Mouse (Mus musculus) thymus, postnatal 0 days (tissue): ENCODE data around the gene Rhd. TPM values are rescaled to one million over a fixed set of nuclear protein-coding genes. Genes with fewer than 3 reads are reported as not detected.
"Not testable (repeated sequence)": the region's sequence is repeated elsewhere in the genome, so short reads cannot be mapped to it uniquely, and the experiment has no call there.

Experiments
- DNase-seq: peaks from one replicate; pipeline ENCODE4 v3.0.0-alpha.2; 2015; ENCODE audit warnings: low spot score
- polyA plus RNA-seq: library from polyadenylated mRNA; unstranded; fragments of >200 nt; fragmentation: Nextera tagmentation; extraction: Ambion mirVana; gene quantifications from 2 replicates; pipeline ENCODE4 v1.2.1, GENCODE M21; 2015

Rhd gene
- polyA plus RNA-seq, 1 experiment from 2014 or later: 0.34 TPM

- DNase-seq: no peak
Observed at GRCm38 (mm10) chr4:134901126-134901525, 36.8 kb downstream of the Rhd start.

DNA sequence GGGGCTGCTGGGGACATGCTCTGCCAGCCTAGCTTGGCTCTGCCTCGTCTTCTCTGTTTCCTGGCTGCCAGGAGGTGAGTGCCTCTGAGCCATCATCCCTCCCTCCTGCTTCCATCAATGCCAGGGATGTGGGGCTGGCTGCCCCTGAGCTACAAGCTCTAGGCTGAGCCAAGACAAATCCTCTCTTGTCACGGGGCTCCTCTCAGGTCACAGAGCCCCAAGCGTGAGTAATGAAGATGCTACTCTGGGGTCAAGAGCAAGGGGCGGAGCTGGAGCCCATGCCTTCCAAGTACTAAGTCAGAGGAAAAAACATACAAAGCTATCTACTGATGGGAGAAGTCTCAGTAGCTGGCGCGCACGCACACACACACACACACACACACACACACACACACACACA lies 38.7 kb downstream of the Rhd start:
- no peak for DNase-seq

GRCm38 (mm10) chr4:134911406-134911805 lies 47.1 kb downstream of the Rhd start:
- DNase-seq: not testable (repeated sequence)

- peak; percentile 81 for DNase-seq
Observed at GRCm38 (mm10) chr4:134913413-134913812, 49.1 kb downstream of the Rhd start.

GRCm38 (mm10) chr4:134914122-134914863 lies 50.0 kb downstream of the Rhd start:
- no peak for DNase-seq

- peak; percentile 97 for DNase-seq
Observed at GRCm38 (mm10) chr4:134914864-134915209, 50.5 kb downstream of the Rhd start, which contains the start of gene Tmem50a. Tmem50a (minus strand) TSS chr4:134915024.

DNA sequence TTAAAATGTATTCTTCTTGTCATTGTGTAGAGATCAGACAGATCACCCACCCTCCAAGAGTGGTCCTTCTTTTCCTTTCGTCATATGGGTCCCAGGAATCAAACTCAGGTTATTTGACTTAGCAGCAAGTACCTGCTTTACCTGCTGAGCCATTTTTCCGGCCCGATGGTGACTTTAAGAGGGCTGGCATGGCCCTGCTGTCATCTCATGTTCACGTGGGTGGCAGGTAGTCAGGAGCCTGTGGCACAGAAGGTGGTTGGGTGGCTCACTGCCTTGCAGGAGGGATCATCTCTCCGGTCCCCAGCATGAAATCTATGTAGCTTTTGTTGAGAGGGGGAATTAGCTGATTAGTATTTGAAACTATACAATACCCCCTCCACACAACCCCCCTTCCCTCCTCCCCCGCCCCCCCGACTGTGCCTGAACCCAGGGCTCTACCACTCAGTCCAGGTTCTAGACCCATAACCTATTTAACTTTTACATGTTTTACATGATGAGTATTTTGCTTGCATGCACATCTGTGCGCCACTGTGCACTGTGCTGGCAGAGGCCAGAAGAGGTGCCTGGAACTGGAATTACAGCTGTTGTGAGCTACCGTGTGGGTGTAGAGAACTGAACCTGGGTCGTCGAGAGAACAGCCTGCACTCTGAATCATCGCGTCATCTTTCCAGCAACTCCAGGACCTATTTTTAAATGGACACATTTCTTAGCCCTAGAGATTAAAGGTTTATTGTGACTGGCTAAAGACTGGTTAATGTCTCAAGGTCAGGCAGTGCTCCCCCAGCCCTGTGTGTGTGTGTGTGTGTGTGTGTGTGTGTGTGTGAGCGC lies 51.1 kb downstream of the Rhd start:
- no peak for DNase-seq

DNA sequence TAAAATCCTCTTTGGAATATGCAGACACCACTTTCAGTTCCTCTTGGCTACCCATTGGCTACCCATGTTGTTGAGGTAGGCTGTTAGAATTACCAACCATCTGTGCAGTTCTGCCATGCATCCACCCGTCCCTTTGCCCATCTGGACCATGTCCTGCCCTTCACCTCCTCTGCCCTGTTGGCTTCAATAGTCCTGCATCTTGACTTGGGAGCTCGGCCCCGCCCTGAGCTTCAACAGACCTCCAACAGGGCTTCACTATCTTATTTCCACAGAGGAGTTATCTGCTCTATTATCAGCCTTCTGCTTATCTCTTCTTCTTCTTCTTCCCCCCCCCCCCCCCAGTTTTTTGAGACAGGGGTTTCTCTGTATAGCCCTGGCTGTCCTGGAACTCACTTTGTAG lies 52.9 kb downstream of the Rhd start:
- no peak for DNase-seq

DNA sequence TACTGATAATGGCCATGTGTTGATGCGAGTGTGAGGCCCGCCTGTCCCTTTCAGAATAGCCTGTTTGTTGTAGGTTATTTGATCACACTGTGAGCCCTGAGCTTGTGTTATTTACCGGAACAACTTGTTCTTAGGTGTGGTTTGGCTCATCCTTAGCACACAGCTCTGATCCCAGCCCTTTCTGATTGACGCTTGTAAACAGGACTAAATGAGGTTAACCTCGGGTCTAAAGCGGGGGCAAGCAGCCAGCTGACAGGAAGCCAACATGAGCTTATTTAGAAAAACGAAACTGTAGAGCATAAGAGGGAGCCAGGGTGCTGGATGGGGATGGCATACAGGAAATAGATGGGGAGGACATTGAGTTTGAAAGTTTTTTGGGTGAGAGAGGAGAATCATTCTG lies 54.0 kb downstream of the Rhd start:
- peak; percentile 92 for DNase-seq

GRCm38 (mm10) chr4:134919733-134920540 lies 55.6 kb downstream of the Rhd start:
- DNase-seq: peak; percentile 84

DNA sequence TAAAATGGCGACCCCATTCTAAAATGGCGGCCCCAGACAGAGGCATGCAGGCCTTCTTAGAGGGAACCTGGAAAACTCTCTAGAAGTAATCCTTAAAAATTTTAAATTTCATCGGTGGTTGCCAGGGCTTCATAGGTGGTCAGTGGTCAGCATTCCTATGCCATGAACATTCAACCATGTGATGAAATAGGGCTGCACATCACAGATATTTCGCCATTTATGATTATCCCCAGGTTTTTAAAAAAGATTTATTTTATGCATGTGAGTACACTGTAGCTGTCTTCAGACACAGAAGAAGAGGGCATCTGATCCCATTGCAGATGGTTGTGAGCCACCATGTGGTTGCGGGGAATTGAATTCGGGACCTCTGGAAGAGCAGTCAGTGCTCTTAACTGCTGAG lies 56.3 kb downstream of the Rhd start:
- no peak for DNase-seq

GRCm38 (mm10) chr4:134921703-134922102 lies 57.4 kb downstream of the Rhd start:
- no peak for DNase-seq

DNA sequence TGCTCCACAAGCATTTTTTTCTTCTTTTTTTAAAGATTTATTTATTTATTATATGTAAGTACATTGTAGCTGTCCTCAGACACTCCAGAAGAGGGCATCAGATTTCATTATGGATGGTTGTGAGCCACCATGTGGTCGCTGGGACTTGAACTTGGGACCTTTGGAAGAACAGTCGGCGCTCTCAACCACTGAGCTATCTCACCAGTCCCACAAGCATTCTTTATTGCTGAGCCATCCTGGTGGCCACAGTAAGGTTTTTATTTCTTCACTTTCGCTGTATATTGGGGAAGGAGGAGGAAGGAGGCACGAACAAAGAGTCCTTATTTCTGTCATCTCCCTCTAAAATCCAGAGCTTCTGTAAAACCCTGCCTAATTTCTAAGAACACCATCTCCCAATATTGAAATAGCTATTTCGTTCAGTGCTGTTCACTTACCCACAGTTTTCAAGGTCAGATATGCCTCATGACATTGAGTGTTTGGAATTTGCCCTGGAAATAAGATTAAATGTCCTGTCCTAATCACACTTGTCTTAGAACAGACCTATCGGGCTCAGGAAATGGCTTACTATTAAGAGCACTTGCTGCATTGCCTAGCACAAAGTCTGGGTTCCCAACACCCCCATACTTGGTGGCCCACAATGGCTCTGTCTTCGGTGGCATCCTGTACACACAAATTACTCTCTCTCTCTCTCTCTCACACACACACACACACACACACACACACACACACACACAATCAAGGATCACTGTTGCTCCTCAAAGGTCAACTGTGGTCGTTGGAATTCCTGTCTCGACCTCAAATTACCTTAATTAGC lies 58.0 kb downstream of the Rhd start:
- no peak for DNase-seq

GRCm38 (mm10) chr4:134922925-134923244 lies 58.5 kb downstream of the Rhd start:
- peak; percentile 64 for DNase-seq

DNA sequence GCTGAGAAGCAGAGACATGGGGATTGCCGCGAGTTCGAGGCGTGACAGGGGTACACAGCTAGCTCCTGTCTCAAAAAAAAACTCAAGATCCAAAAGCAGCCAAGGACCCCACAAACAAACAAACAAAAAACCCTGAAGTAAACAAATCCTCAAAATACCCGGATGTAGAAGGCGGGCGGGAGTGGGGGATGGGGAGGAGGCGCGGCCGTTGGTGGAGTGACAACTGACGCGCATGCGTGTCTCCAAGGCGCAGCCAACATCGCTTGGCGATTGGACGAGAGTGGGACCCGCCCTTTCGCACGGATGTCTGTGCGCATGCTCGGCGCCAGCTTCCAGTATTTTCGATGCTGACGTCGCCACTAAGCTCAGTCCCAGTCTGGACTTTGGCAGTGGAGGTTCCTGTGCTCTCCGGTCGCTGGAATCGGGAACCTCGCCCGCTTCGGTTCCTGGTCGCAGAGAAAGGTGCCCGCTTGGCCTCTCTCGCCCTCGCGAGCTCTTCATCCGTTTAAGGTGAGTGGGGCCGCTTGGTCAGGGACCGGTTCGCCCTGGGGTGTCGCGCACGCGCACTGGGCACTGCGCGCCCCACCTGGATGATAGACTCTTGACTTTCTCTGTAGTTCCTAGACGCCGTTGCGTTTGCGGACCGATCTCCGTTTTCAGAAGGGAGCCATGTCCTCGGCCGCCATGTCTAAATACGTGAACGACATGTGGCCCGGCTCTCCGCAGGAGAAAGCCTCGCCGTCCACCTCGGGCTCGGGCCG lies 59.1 kb downstream of the Rhd start, which contains the start of gene Rsrp1:
Gene Rsrp1 (plus strand): TSS at position 335 of the 761 bp plus-strand sequence.
- peak; percentile 99 for DNase-seq

GRCm38 (mm10) chr4:134924019-134924741 lies 59.8 kb downstream of the Rhd start:
- DNase-seq: peak; percentile 64

DNA sequence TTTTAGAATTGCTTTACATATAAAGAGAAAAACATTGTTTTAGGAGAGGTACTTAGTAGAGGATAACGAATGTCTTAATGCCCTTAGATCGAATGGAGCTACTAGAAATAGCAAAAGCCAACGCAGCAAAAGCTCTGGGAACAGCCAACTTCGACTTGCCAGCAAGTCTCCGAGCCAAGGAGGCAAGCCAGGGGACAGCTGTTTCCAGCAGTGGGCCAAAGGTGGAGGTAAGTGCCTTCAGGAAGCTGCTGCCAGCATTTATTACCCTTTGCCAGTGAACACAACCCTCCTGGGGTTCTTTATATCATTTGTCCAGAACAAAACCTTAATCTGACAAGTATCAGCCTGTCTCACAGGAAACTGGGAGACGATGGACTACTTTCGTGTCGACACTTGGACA lies 60.9 kb downstream of the Rhd start:
- DNase-seq: no peak

GRCm38 (mm10) chr4:134927815-134928463 lies 63.6 kb downstream of the Rhd start:
- DNase-seq: no peak

- DNase-seq: no peak
Observed at GRCm38 (mm10) chr4:134928464-134928836, 64.1 kb downstream of the Rhd start.
